Mouse (Mus musculus) forebrain, embryonic 11.5 days (tissue): ENCODE data around the gene Slc25a42. TPM values are rescaled to one million over a fixed set of nuclear protein-coding genes. Genes with fewer than 3 reads are reported as not detected.

Experiments used
- ATAC-seq: fragments of 200-750 bp; cut with Nextera tagmentation; replicated peaks from 2 replicates; pipeline ENCODE4 v1.8.0; 2017; ENCODE audit warnings: moderate TSS enrichment; ENCODE audit not compliant: low FRiP score
- DNase-seq: peaks from one replicate; pipeline ENCODE4 v3.0.0-alpha.2; 2017; ENCODE audit warnings: low spot score
- H3K27ac ChIP-seq: fragments of 300-500 bp; sonication (generic); 2 replicates; pipeline ENCODE4 v1.5.1; 2014; ENCODE audit warnings: low read depth, low read length
- H3K27me3 ChIP-seq: fragments of 300-500 bp; sonication (generic); 2 replicates; pipeline ENCODE4 v1.6.1; 2014; ENCODE audit warnings: mild to moderate bottlenecking, low read length, mixed read lengths; ENCODE audit not compliant: control insufficient read depth, insufficient read depth
- H3K36me3 ChIP-seq: fragments of 300-500 bp; sonication (generic); 2 replicates; pipeline ENCODE4 v1.6.1; 2014; ENCODE audit warnings: mild to moderate bottlenecking, low read length, moderate library complexity, mixed read lengths; ENCODE audit not compliant: control insufficient read depth, insufficient read depth
- H3K4me1 ChIP-seq: fragments of 300-500 bp; sonication (generic); replicated peaks from 2 replicates; pipeline ENCODE4 v1.6.1; 2014; ENCODE audit warnings: low read length, mixed read lengths; ENCODE audit not compliant: control insufficient read depth, insufficient read depth
- H3K4me2 ChIP-seq: fragments of 300-500 bp; sonication (generic); 2 replicates; pipeline ENCODE4 v1.6.1; 2014; ENCODE audit warnings: low read depth, mild to moderate bottlenecking, low read length, moderate library complexity, mixed read lengths; ENCODE audit not compliant: severe bottlenecking
- H3K4me3 ChIP-seq: fragments of 300-500 bp; sonication (generic); 2 replicates; pipeline ENCODE4 v1.5.1; 2014; ENCODE audit warnings: low read depth, low read length
- H3K9ac ChIP-seq: fragments of 300-500 bp; sonication (generic); 2 replicates; pipeline ENCODE4 v1.6.1; 2014; ENCODE audit warnings: low read length
- H3K9me3 ChIP-seq: fragments of 300-500 bp; sonication (generic); 2 replicates; pipeline ENCODE4 v1.6.1; 2016; ENCODE audit warnings: low read length, mixed read lengths; ENCODE audit not compliant: control insufficient read depth
- WGBS: fragments of 180-500 bp; shearing (Covaris S2); extraction: QIAGEN DNeasy Blood & Tissue Kit; methylation state at CpG from one replicate; pipeline ENCODE4 v1.1.7; 2014; 5-methylcytosine and 5-hydroxymethylcytosine counted together
- polyA plus RNA-seq: library from polyadenylated mRNA; unstranded; fragments of >200 nt; fragmentation: Nextera tagmentation; extraction: Ambion mirVana; gene quantifications from 2 replicates; pipeline ENCODE4 v1.2.1, GENCODE M21; 2014

Slc25a42 gene
- polyA plus RNA-seq: 1.9 and 2.5 TPM in 2 replicates

GRCm38 (mm10) chr8:70212112-70213055, at the start of gene Slc25a42:
Gene Slc25a42 (minus strand): TSS chr8:70212305.
- H3K36me3 ChIP-seq: no peaks in the 10 kb centered on the region
- H3K9me3 ChIP-seq: no peaks in the 10 kb centered on the region
- WGBS: under 1% methylated on average over 66 of the region's 66 CpGs
- peak within 1 kb of the TSS; percentile 83 for H3K4me2 ChIP-seq
- ATAC-seq (peak; percentile 99), DNase-seq (peak; percentile 96)
- H3K9ac ChIP-seq: peak within 1 kb of the TSS; percentile 57
- H3K4me3 ChIP-seq: peak within 1 kb of the TSS; percentile 43
- H3K27me3 ChIP-seq: peaks cover 10% of the 10 kb centered on the region
- H3K4me1 ChIP-seq: peaks cover 4% of the 10 kb centered on the region; the same call in 1 of the 2 replicates
- no peak within 1 kb of the TSS for H3K27ac ChIP-seq

GRCm38 (mm10) chr8:70259043-70259442, 46.9 kb upstream of the Slc25a42 start:
- peaks cover 19% of the 10 kb centered on the region for H3K36me3 ChIP-seq
- H3K4me3 ChIP-seq: no peak overlapping the region
- no peaks in the 10 kb centered on the region for H3K4me1 ChIP-seq
- H3K27ac ChIP-seq: no peak overlapping the region
- no peak for DNase-seq
- H3K9me3 ChIP-seq: no peaks in the 10 kb centered on the region
- 89% methylated on average over 2 of the region's 2 CpGs for WGBS
- ATAC-seq: no peak
- H3K9ac ChIP-seq: no peak overlapping the region
- H3K27me3 ChIP-seq: no peaks in the 10 kb centered on the region
- no peak overlapping the region for H3K4me2 ChIP-seq

- Histone ChIP-seq H3K4me1 (no peaks in the 10 kb centered on the region), H3K36me3 (peaks cover 16% of the 10 kb centered on the region), H3K4me2 (no peak overlapping the region), H3K27me3 (no peaks in the 10 kb centered on the region), H3K9ac (no peak overlapping the region), H3K4me3 (no peak overlapping the region), H3K27ac (no peak overlapping the region), H3K9me3 (no peaks in the 10 kb centered on the region)
- DNase-seq (no peak), ATAC-seq (no peak)
- 95% methylated on average over 5 of the region's 5 CpGs for WGBS
These were observed 46.5 kb upstream of the Slc25a42 start for GRCm38 (mm10) chr8:70258600-70258999.

DNA sequence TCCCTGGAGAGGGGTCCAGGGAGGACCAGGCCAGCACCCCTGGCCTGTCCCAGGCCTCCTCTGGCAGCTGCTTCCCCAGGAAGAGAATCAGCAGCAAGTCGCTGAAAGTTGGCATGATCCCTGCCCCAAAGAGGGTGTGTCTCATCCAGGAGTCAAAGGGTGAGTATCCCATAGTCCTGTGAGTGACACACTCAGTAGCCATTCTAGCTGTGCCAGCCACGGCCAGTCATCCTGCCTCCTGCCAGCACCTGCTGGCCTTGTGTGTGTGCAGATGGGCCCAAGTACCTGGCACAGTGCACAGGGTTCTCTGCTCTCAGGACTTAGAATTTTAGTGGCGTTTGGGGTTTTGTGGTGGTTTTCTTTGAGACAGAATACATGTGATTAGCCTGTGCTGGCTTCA, 45.4 kb upstream of the Slc25a42 start:
- H3K9ac ChIP-seq: no peak overlapping the region
- no peaks in the 10 kb centered on the region for H3K9me3 ChIP-seq
- H3K4me2 ChIP-seq: no peak overlapping the region
- peaks cover 16% of the 10 kb centered on the region for H3K36me3 ChIP-seq
- no peak overlapping the region for H3K27ac ChIP-seq
- H3K4me1 ChIP-seq: no peaks in the 10 kb centered on the region
- ATAC-seq (no peak), DNase-seq (no peak)
- no peaks in the 10 kb centered on the region for H3K27me3 ChIP-seq
- H3K4me3 ChIP-seq: no peak overlapping the region
- 91% methylated on average over 3 of the region's 3 CpGs for WGBS

DNA sequence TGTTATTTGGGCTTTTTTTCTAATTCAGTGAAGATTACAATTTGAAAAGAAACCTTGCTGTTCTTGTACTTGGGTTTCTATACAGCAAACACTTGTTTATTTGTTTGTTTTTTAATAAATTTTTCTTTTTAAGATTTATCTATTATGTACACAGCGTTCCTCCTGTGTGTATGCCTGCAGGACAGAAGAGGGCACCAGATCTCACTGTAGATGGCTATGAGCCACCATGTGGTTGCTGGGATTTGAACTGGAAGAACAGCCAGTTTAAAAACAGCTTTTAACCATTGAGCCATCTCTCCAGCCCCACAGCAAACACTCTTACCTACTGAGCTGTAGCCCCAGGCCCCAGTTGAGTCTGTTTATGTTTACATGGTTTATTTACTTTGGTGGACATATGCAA, 42.5 kb upstream of the Slc25a42 start:
- no peaks in the 10 kb centered on the region for H3K9me3 ChIP-seq
- no peak overlapping the region for H3K4me3 ChIP-seq
- H3K27me3 ChIP-seq: no peaks in the 10 kb centered on the region
- peaks cover 24% of the 10 kb centered on the region for H3K36me3 ChIP-seq
- no peak for ATAC-seq
- no peak overlapping the region for H3K4me2 ChIP-seq
- no peak for DNase-seq
- no peak overlapping the region for H3K9ac ChIP-seq
- WGBS: 96% methylated on average over 1 of the region's 1 CpGs
- H3K4me1 ChIP-seq: no peaks in the 10 kb centered on the region
- no peak overlapping the region for H3K27ac ChIP-seq

GRCm38 (mm10) chr8:70247841-70248240, 35.7 kb upstream of the Slc25a42 start:
- Histone ChIP-seq H3K4me2 (no peak overlapping the region), H3K9ac (no peak overlapping the region), H3K27me3 (no peaks in the 10 kb centered on the region), H3K4me3 (no peak overlapping the region), H3K4me1 (no peaks in the 10 kb centered on the region), H3K27ac (no peak overlapping the region), H3K36me3 (peaks cover 13% of the 10 kb centered on the region), H3K9me3 (no peaks in the 10 kb centered on the region)
- WGBS: 91% methylated on average over 3 of the region's 3 CpGs
- no peak for DNase-seq
- no peak for ATAC-seq

DNA sequence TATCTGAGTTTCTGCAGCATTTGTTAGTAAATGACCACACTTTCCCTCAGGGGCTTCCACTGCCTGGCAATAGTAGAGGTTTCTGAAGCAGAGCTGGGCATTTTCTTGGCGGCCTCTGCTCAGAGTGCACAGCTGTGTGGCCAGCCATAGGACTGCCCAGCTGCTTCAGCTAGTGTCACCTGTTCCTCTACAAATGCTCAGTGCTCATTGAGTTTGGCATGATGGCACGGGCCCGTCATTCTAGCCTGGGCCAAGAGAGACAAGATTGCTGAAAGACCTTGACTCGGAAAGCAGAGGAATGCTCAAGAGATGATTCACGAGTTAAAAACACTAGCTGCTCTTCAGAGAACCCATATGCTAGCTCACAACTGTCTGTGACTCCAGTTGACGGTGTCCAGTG, 34.5 kb upstream of the Slc25a42 start:
- Histone ChIP-seq H3K9me3 (no peaks in the 10 kb centered on the region), H3K36me3 (peaks cover 14% of the 10 kb centered on the region), H3K27me3 (no peaks in the 10 kb centered on the region), H3K27ac (no peak overlapping the region), H3K9ac (no peak overlapping the region), H3K4me1 (no peaks in the 10 kb centered on the region), H3K4me2 (no peak overlapping the region), H3K4me3 (no peak overlapping the region)
- DNase-seq: no peak
- WGBS: 95% methylated on average over 6 of the region's 6 CpGs
- no peak for ATAC-seq

DNA sequence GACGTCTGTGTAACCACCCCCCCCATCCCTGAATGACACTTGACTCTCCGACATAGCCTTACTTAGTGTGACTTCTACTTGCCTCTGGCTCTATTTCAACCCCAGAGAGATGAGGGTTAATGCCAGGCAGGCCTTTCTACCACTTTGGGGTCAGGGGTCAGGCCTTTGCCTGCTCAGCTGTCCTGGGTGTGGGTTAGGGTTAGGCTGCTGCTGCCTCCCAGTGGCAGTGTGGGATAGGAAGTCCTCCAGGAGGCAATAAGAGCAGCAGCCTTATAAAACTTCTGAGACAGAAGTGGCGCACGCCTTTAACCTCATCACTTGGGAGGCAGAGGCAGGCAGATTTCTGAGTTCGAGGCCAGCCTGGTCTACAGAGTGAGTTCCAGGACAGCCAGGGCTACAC, 28.5 kb upstream of the Slc25a42 start:
- Histone ChIP-seq H3K9me3 (no peaks in the 10 kb centered on the region), H3K36me3 (peaks cover 30% of the 10 kb centered on the region; the same call in 1 of the 2 replicates), H3K27ac (no peak overlapping the region), H3K4me2 (no peak overlapping the region), H3K9ac (no peak overlapping the region), H3K4me1 (peaks cover under 1% of the 10 kb centered on the region; the same call in 1 of the 2 replicates), H3K4me3 (no peak overlapping the region), H3K27me3 (no peaks in the 10 kb centered on the region)
- no peak for DNase-seq
- 92% methylated on average over 5 of the region's 5 CpGs for WGBS
- ATAC-seq: no peak
